Comparison of ENCODE assay signal across 10 mouse cellular contexts in genomic region chr1:180901107-180901506, GRCm38 (mm10). TPM values are rescaled to one million over a fixed set of nuclear protein-coding genes. Genes with fewer than 3 reads are reported as not detected.
DNase-seq lines count a peak whose midpoint lies in the region; ATAC-seq and TF ChIP-seq lines count a peak whose summit lies in the region.
"Had no signal": no experiment of that assay in that cellular context is flagged by ENCODE, and none has a peak within 500 bp of the region (broad histone marks: within the 10 kb centered on the region; RNA-seq: fewer than 3 reads in every experiment).

No protein-coding gene starts in this region.

- H3K9me3 ChIP-seq in heart, postnatal 0 days (replicated peaks; ENCODE audit: control insufficient read depth, low read length), result no peaks in the 10 kb centered on the region
- no peaks in the 10 kb centered on the region for H3K9me3 ChIP-seq in heart, embryonic 10.5 days
- no peaks in the 10 kb centered on the region for H3K9me3 ChIP-seq in stomach, postnatal 0 days (ENCODE audit: control insufficient read depth, low read length)
- no peaks in the 10 kb centered on the region for H3K9me3 ChIP-seq in midbrain, embryonic 16.5 days (replicated peaks; ENCODE audit: control insufficient read depth, low read length, poor library complexity, severe bottlenecking)
- H3K9me3 ChIP-seq: embryonic facial prominence, embryonic 13.5 days had no signal

- peak; percentile 66 for DNase-seq in heart, postnatal 0 days (ENCODE audit: low spot score)
- DNase-seq in heart, embryonic 10.5 days (ENCODE audit: low spot score), result no peak
- DNase-seq in A20 (ENCODE audit: low read depth, low spot score) (peak; percentile 65), NIH3T3 (ENCODE audit: low read depth) (peak; percentile 80)
- peak; percentile 68 for DNase-seq in forelimb bud, embryonic 11.5 days (ENCODE audit: low read depth, low spot score)
- DNase-seq in stomach, postnatal 0 days (ENCODE audit: low spot score), result no peak

- H3K4me3 ChIP-seq in heart, postnatal 0 days (ENCODE audit: low read depth, low read length), result no peak overlapping the region
- no peak overlapping the region for H3K4me3 ChIP-seq in heart, embryonic 10.5 days
- H3K4me3 ChIP-seq in stomach, postnatal 0 days (ENCODE audit: low read depth, low read length), result no peak overlapping the region
- H3K4me3 ChIP-seq in midbrain, embryonic 16.5 days (ENCODE audit: low read depth, low read length), result no peak overlapping the region
- H3K4me3 ChIP-seq: embryonic facial prominence, embryonic 13.5 days had no signal

- peaks cover 12% of the 10 kb centered on the region for H3K4me1 ChIP-seq in heart, postnatal 0 days (ENCODE audit: control insufficient read depth, insufficient read depth)
- H3K4me1 ChIP-seq in heart, embryonic 10.5 days, result peaks cover 15% of the 10 kb centered on the region
- 0 out of 2 replicates have a peak, but pooled peaks cover 3% of the 10 kb centered on the region for H3K4me1 ChIP-seq in stomach, postnatal 0 days (replicated peaks; ENCODE audit: control insufficient read depth, insufficient read depth)
- peaks cover 17% of the 10 kb centered on the region for H3K4me1 ChIP-seq in midbrain, embryonic 16.5 days (ENCODE audit: control insufficient read depth, insufficient read depth, low read length)

- no peak overlapping the region for H3K9ac ChIP-seq in heart, postnatal 0 days (replicated peaks; ENCODE audit: low read depth, low read length)
- H3K9ac ChIP-seq in stomach, postnatal 0 days (ENCODE audit: low read length), result no peak overlapping the region
- H3K9ac ChIP-seq in midbrain, embryonic 16.5 days (ENCODE audit: low read depth, low read length), result no peak overlapping the region
- H3K9ac ChIP-seq: embryonic facial prominence, embryonic 13.5 days had no signal

- ATAC-seq in heart, postnatal 0 days (ENCODE audit: insufficient read depth, low read depth), result no peak
- no peak for ATAC-seq in stomach, postnatal 0 days (ENCODE audit: low FRiP score, low TSS enrichment)
- no peak for ATAC-seq in midbrain, embryonic 16.5 days
- ATAC-seq in megakaryocyte-erythroid progenitor cell, adult 5-6 weeks (replicated peaks; ENCODE audit: low FRiP score, low TSS enrichment, poor library complexity, severe bottlenecking), result no peak

- H3K27ac ChIP-seq in heart, postnatal 0 days (ENCODE audit: low read depth), result no peak overlapping the region
- H3K27ac ChIP-seq in heart, embryonic 10.5 days, result no peak overlapping the region
- H3K27ac ChIP-seq in stomach, postnatal 0 days (replicated peaks), result no peak overlapping the region
- no peak overlapping the region for H3K27ac ChIP-seq in midbrain, embryonic 16.5 days (ENCODE audit: low read length)
- H3K27ac ChIP-seq: embryonic facial prominence, embryonic 13.5 days had no signal

- TF ChIP-seq EP300 in heart, postnatal 0 days (IDR thresholded peaks at IDR 0.05; ENCODE audit: low read depth), result no peak
- TF ChIP-seq EP300 in stomach, postnatal 0 days (optimal IDR thresholded peaks at IDR 0.05), result no peak

- TF ChIP-seq CTCF in heart, postnatal 0 days (IDR thresholded peaks at IDR 0.05; ENCODE audit: low read depth), result peak; percentile 67
- peak; percentile 82 for TF ChIP-seq CTCF in stomach, postnatal 0 days (IDR thresholded peaks at IDR 0.05; ENCODE audit: low read depth)

- WGBS in heart, postnatal 0 days, result under 1% methylated on average over 4 of the region's 4 CpGs
- 1% methylated on average over 4 of the region's 4 CpGs for WGBS in heart, embryonic 10.5 days
- WGBS in stomach, postnatal 0 days, result under 1% methylated on average over 4 of the region's 4 CpGs
- WGBS in midbrain, embryonic 16.5 days, result 1% methylated on average over 4 of the region's 4 CpGs

- H3K27me3 ChIP-seq in heart, postnatal 0 days (ENCODE audit: control insufficient read depth, insufficient read depth, low read length), result no peaks in the 10 kb centered on the region
- no peaks in the 10 kb centered on the region for H3K27me3 ChIP-seq in heart, embryonic 10.5 days (ENCODE audit: insufficient read depth, poor library complexity, severe bottlenecking)
- no peaks in the 10 kb centered on the region for H3K27me3 ChIP-seq in stomach, postnatal 0 days (ENCODE audit: control insufficient read depth, insufficient read depth, low read length)
- H3K27me3 ChIP-seq in midbrain, embryonic 16.5 days (ENCODE audit: control insufficient read depth, insufficient read depth, low read depth, low read length), result no peaks in the 10 kb centered on the region

- peaks cover 4% of the 10 kb centered on the region; the same call in 1 of the 2 replicates for H3K36me3 ChIP-seq in heart, postnatal 0 days (replicated peaks; ENCODE audit: control insufficient read depth, insufficient read depth, low read length)
- peaks cover 3% of the 10 kb centered on the region for H3K36me3 ChIP-seq in heart, embryonic 10.5 days
- H3K36me3 ChIP-seq in stomach, postnatal 0 days (ENCODE audit: control insufficient read depth, insufficient read depth, low read length), result 0 out of 2 replicates have a peak, but pooled peaks cover under 1% of the 10 kb centered on the region
- H3K36me3 ChIP-seq in midbrain, embryonic 16.5 days (ENCODE audit: control insufficient read depth, insufficient read depth, low read length), result no peaks in the 10 kb centered on the region

- no peak overlapping the region for H3K4me2 ChIP-seq in heart, postnatal 0 days (ENCODE audit: low read depth, low read length)
- H3K4me2 ChIP-seq in stomach, postnatal 0 days (replicated peaks; ENCODE audit: low read depth), result no peak overlapping the region
- no peak overlapping the region for H3K4me2 ChIP-seq in midbrain, embryonic 16.5 days (ENCODE audit: low read length)
- H3K4me2 ChIP-seq: embryonic facial prominence, embryonic 13.5 days had no signal

RNA-seq across cellular contexts. Expression of gene Pycr2, which starts 3.0 kb away (rescaled TPM):
- total RNA-seq in heart, postnatal 0 days (2014; rRNA removed; ENCODE audit: low replicate concordance), result 33.0 and 36.4 TPM in 2 replicates
- 34.1 and 35.5 TPM in 2 replicates for polyA plus RNA-seq in heart, postnatal 0 days (2015; fragmentation: Nextera tagmentation; extraction: Ambion mirVana)
- polyA plus RNA-seq in heart, embryonic 10.5 days (2016; fragmentation: Nextera tagmentation; extraction: Ambion mirVana), result 89.4 and 114 TPM in 2 replicates
- 62.6 and 63.7 TPM in 2 replicates for polyA plus RNA-seq in stomach, postnatal 0 days (2015; fragmentation: Nextera tagmentation; extraction: Ambion mirVana)
- polyA plus RNA-seq in midbrain, embryonic 16.5 days (2015; fragmentation: Nextera tagmentation; extraction: Ambion mirVana), result 68.3 and 71.7 TPM in 2 replicates
- total RNA-seq in megakaryocyte-erythroid progenitor cell, adult 5-6 weeks (2014; fragmentation: Nextera tagmentation), result 57.0 and 70.4 TPM in 2 replicates
- total RNA-seq in megakaryocyte-erythroid progenitor cell, adult 5-6 weeks (2017), result 21.1 and 34.2 TPM in 2 replicates

RNA-seq across cellular contexts. Expression of gene Lefty2, which starts 8.2 kb away (rescaled TPM):
- not detected in 2 replicates for total RNA-seq in heart, postnatal 0 days (2014; rRNA removed; ENCODE audit: low replicate concordance)
- 0.05 and 0.07 TPM in 2 replicates for polyA plus RNA-seq in heart, postnatal 0 days (2015; fragmentation: Nextera tagmentation; extraction: Ambion mirVana)
- 0.23 TPM in 2 replicates for polyA plus RNA-seq in heart, embryonic 10.5 days (2016; fragmentation: Nextera tagmentation; extraction: Ambion mirVana)
- 0.13 and 0.15 TPM in 2 replicates for polyA plus RNA-seq in stomach, postnatal 0 days (2015; fragmentation: Nextera tagmentation; extraction: Ambion mirVana)
- 4.7 and 5.0 TPM in 2 replicates for polyA plus RNA-seq in midbrain, embryonic 16.5 days (2015; fragmentation: Nextera tagmentation; extraction: Ambion mirVana)
- total RNA-seq in megakaryocyte-erythroid progenitor cell, adult 5-6 weeks (2014; fragmentation: Nextera tagmentation), result not detected in 2 replicates
- not detected in 2 replicates for total RNA-seq in megakaryocyte-erythroid progenitor cell, adult 5-6 weeks (2017)
- polyA plus RNA-seq: small intestine, adult 2 months had no signal

RNA-seq across cellular contexts. Expression of gene Lefty1, which starts 33.7 kb away (rescaled TPM):
- total RNA-seq in heart, postnatal 0 days (2014; rRNA removed; ENCODE audit: low replicate concordance), result 1.2 and 1.3 TPM in 2 replicates
- polyA plus RNA-seq in heart, postnatal 0 days (2015; fragmentation: Nextera tagmentation; extraction: Ambion mirVana), result 1.6 and 1.7 TPM in 2 replicates
- polyA plus RNA-seq in heart, embryonic 10.5 days (2016; fragmentation: Nextera tagmentation; extraction: Ambion mirVana), result 0.89 and 1.1 TPM in 2 replicates
- polyA plus RNA-seq in stomach, postnatal 0 days (2015; fragmentation: Nextera tagmentation; extraction: Ambion mirVana), result 6.1 TPM in 2 replicates
- polyA plus RNA-seq in midbrain, embryonic 16.5 days (2015; fragmentation: Nextera tagmentation; extraction: Ambion mirVana), result 0.26 TPM in 1 of 2 replicates, not detected in the other
- total RNA-seq in megakaryocyte-erythroid progenitor cell, adult 5-6 weeks (2014; fragmentation: Nextera tagmentation), result 6.4 and 11.9 TPM in 2 replicates
- 3.4 TPM in 1 of 2 replicates, not detected in the other for total RNA-seq in megakaryocyte-erythroid progenitor cell, adult 5-6 weeks (2017)

RNA-seq across cellular contexts. Expression of gene Tmem63a, which starts 41.0 kb away (rescaled TPM):
- 17.2 and 30.5 TPM in 2 replicates for total RNA-seq in heart, postnatal 0 days (2014; rRNA removed; ENCODE audit: low replicate concordance)
- polyA plus RNA-seq in heart, postnatal 0 days (2015; fragmentation: Nextera tagmentation; extraction: Ambion mirVana), result 8.5 and 9.6 TPM in 2 replicates
- 6.6 and 9.0 TPM in 2 replicates for polyA plus RNA-seq in heart, embryonic 10.5 days (2016; fragmentation: Nextera tagmentation; extraction: Ambion mirVana)
- polyA plus RNA-seq in stomach, postnatal 0 days (2015; fragmentation: Nextera tagmentation; extraction: Ambion mirVana), result 35.2 and 36.7 TPM in 2 replicates
- polyA plus RNA-seq in midbrain, embryonic 16.5 days (2015; fragmentation: Nextera tagmentation; extraction: Ambion mirVana), result 1.2 and 1.3 TPM in 2 replicates
- 22.5 and 26.6 TPM in 2 replicates for total RNA-seq in megakaryocyte-erythroid progenitor cell, adult 5-6 weeks (2014; fragmentation: Nextera tagmentation)
- total RNA-seq in megakaryocyte-erythroid progenitor cell, adult 5-6 weeks (2017), result 4.8 and 10.8 TPM in 2 replicates

RNA-seq across cellular contexts. Expression of gene Sde2, which starts 50.2 kb away (rescaled TPM):
- 9.8 and 16.9 TPM in 2 replicates for total RNA-seq in heart, postnatal 0 days (2014; rRNA removed; ENCODE audit: low replicate concordance)
- polyA plus RNA-seq in heart, postnatal 0 days (2015; fragmentation: Nextera tagmentation; extraction: Ambion mirVana), result 14.4 and 15.8 TPM in 2 replicates
- 32.3 and 39.8 TPM in 2 replicates for polyA plus RNA-seq in heart, embryonic 10.5 days (2016; fragmentation: Nextera tagmentation; extraction: Ambion mirVana)
- polyA plus RNA-seq in stomach, postnatal 0 days (2015; fragmentation: Nextera tagmentation; extraction: Ambion mirVana), result 18.8 and 20.0 TPM in 2 replicates
- polyA plus RNA-seq in midbrain, embryonic 16.5 days (2015; fragmentation: Nextera tagmentation; extraction: Ambion mirVana), result 32.1 and 32.9 TPM in 2 replicates
- total RNA-seq in megakaryocyte-erythroid progenitor cell, adult 5-6 weeks (2014; fragmentation: Nextera tagmentation), result 22.0 and 23.2 TPM in 2 replicates
- 37.6 and 45.7 TPM in 2 replicates for total RNA-seq in megakaryocyte-erythroid progenitor cell, adult 5-6 weeks (2017)

Comparison
In these comparisons a context has a peak if more than half of its experiments do, and no peak if none do; other contexts are left out.
1. DNase-seq: peak in heart, postnatal 0 days (single experiment), A20 (single experiment), NIH3T3 (single experiment) and forelimb bud, embryonic 11.5 days (single experiment); none in heart, embryonic 10.5 days (single experiment) and stomach, postnatal 0 days (single experiment).